Mouse (Mus musculus): Measurements from ENCODE around the gene Pdss2. TPM values are rescaled to one million over a fixed set of nuclear protein-coding genes. Genes with fewer than 3 reads are reported as not detected.
"Not testable (repeated sequence)": the region's sequence is repeated elsewhere in the genome, so short reads cannot be mapped to it uniquely, and the experiment has no call there.

Gene Pdss2
- total RNA-seq, 2 experiments from 2014 or later = 20.6 to 22.6 TPM

GRCm38 (mm10) chr10:43409506-43410230 lies 188.4 kb downstream of the Pdss2 start:
- no peak for DNase-seq
- intact Hi-C loops (cut with DNase I; ENCODE audit: low total_unique reads) = no loop called here

GRCm38 (mm10) chr10:43411164-43411563 lies 189.9 kb downstream of the Pdss2 start:
- intact Hi-C loops (cut with DNase I; ENCODE audit: low total_unique reads); DNase-seq: not testable (repeated sequence)

GRCm38 (mm10) chr10:43417346-43417745 lies 196.1 kb downstream of the Pdss2 start:
- DNase-seq = no peak
- intact Hi-C loops (cut with DNase I; ENCODE audit: low total_unique reads) = no loop called here

- intact Hi-C loops (cut with DNase I; ENCODE audit: low total_unique reads) = no loop called here
Observed at GRCm38 (mm10) chr10:43420660-43421413, 199.6 kb downstream of the Pdss2 start.

GRCm38 (mm10) chr10:43422061-43422770 lies 200.9 kb downstream of the Pdss2 start:
- intact Hi-C loops (cut with DNase I; ENCODE audit: low total_unique reads) = no loop called here
- no peak for DNase-seq

More at GRCm38 (mm10) chr10:43420660-43421413, 199.6 kb downstream of the Pdss2 start:
- no peak for DNase-seq

GRCm38 (mm10) chr10:43424545-43424944 lies 203.3 kb downstream of the Pdss2 start:
- intact Hi-C loops (cut with DNase I; ENCODE audit: low total_unique reads) = no loop called here
- no peak for DNase-seq

- no peak for DNase-seq
- intact Hi-C loops (cut with DNase I; ENCODE audit: low total_unique reads) = no loop called here
Observed at GRCm38 (mm10) chr10:43430606-43431005, 209.3 kb downstream of the Pdss2 start.

GRCm38 (mm10) chr10:43434326-43434725 lies 213.0 kb downstream of the Pdss2 start:
- DNase-seq = no peak
- intact Hi-C loops (cut with DNase I; ENCODE audit: low total_unique reads) = no loop called here

- no peak for DNase-seq
- intact Hi-C loops (cut with DNase I; ENCODE audit: low total_unique reads) = no loop called here
Observed at GRCm38 (mm10) chr10:43435757-43436156, 214.5 kb downstream of the Pdss2 start.

GRCm38 (mm10) chr10:43439492-43439941 lies 218.2 kb downstream of the Pdss2 start:
- DNase-seq = no peak
- intact Hi-C loops (cut with DNase I; ENCODE audit: low total_unique reads) = no loop called here

GRCm38 (mm10) chr10:43440050-43440449 lies 218.8 kb downstream of the Pdss2 start:
- DNase-seq = no peak
- intact Hi-C loops (cut with DNase I; ENCODE audit: low total_unique reads) = no loop called here

- intact Hi-C loops (cut with DNase I; ENCODE audit: low total_unique reads) = no loop called here
- DNase-seq = no peak
Observed at GRCm38 (mm10) chr10:43440981-43441740, 219.9 kb downstream of the Pdss2 start.

GRCm38 (mm10) chr10:43448656-43449055 lies 227.4 kb downstream of the Pdss2 start:
- intact Hi-C loops (cut with DNase I; ENCODE audit: low total_unique reads) = no loop called here
- no peak for DNase-seq

- DNase-seq = peak; percentile 67
- intact Hi-C loops (cut with DNase I; ENCODE audit: low total_unique reads) = no loop called here
Observed at GRCm38 (mm10) chr10:43451848-43452662, 230.8 kb downstream of the Pdss2 start.

- DNase-seq = no peak
Observed at GRCm38 (mm10) chr10:43452663-43452996, 231.3 kb downstream of the Pdss2 start.

GRCm38 (mm10) chr10:43454219-43454618 lies 232.9 kb downstream of the Pdss2 start:
- no peak for DNase-seq
- intact Hi-C loops (cut with DNase I; ENCODE audit: low total_unique reads) = no loop called here

More at GRCm38 (mm10) chr10:43452663-43452996, 231.3 kb downstream of the Pdss2 start:
- intact Hi-C loops (cut with DNase I; ENCODE audit: low total_unique reads) = no loop called here

GRCm38 (mm10) chr10:43454671-43455070 lies 233.4 kb downstream of the Pdss2 start:
- no peak for DNase-seq
- intact Hi-C loops (cut with DNase I; ENCODE audit: low total_unique reads) = no loop called here

- DNase-seq = no peak
- intact Hi-C loops (cut with DNase I; ENCODE audit: low total_unique reads) = no loop called here
Observed at GRCm38 (mm10) chr10:43462821-43463220, 241.5 kb downstream of the Pdss2 start.

GRCm38 (mm10) chr10:43463227-43463626 lies 241.9 kb downstream of the Pdss2 start:
- no peak for DNase-seq
- intact Hi-C loops (cut with DNase I; ENCODE audit: low total_unique reads) = no loop called here

Measured in gastrocnemius, postnatal 14 days (tissue).